Mouse (Mus musculus): ENCODE data around the gene Sp1. TPM values are rescaled to one million over a fixed set of nuclear protein-coding genes. Genes with fewer than 3 reads are reported as not detected.

The Sp1 gene
- polyA plus RNA-seq, 1 experiment from 2014 or later: 4.1 TPM

- Histone ChIP-seq H3K9me3 (no peaks in the 10 kb centered on the region), H3K4me2 (no peak overlapping the region), H3K36me3 (replicated peaks) (no peaks in the 10 kb centered on the region), H3K27ac (no peak overlapping the region), H3K9ac (no peak overlapping the region), H3K27me3 (replicated peaks) (no peaks in the 10 kb centered on the region), H3K4me1 (peaks cover 21% of the 10 kb centered on the region), H3K4me3 (no peak overlapping the region)
- ATAC-seq (replicated peaks): no peak
- WGBS: 40% methylated on average over 6 of the region's 6 CpGs
Observed at GRCm38 (mm10) chr15:102455993-102456392, 50.0 kb downstream of the Sp1 start.

DNA sequence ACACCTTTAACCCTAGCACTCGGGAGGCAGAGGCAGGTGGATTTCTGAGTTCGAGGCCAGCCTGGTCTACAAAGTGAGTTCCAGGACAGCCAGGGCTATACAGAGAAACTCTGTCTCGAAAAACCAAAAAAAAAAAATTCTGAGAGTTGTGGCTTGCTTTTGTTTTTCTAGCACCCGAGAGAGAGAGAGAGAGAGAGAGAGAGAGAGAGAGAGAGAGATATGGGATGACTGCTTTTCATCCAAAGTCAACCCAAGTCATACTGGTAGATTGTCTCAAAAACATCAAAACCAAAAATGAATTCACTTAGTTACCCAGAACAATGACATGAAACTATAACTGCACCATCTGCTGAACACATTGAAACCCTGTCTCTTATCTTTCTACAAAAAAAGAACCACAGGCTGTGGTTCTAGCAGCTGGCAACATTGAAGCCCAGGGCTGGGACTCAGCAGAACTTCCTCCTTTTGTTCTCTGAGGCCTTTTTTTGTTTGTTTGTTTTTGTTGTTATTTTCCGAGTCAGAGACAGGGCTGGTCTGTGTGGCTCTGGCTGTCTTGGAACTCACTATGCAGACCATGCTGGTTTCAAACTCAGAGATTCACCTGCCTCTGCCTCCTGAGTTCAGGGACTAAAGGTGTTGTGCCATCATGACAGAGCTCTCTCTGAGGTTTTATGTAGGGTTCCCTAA, 52.2 kb downstream of the Sp1 start:
- peak overlapping the region; percentile 66 for H3K27ac ChIP-seq
- peak overlapping the region; percentile 60 for H3K4me2 ChIP-seq
- H3K9me3 ChIP-seq: no peaks in the 10 kb centered on the region
- peak overlapping the region; percentile 54 for H3K4me3 ChIP-seq
- 81% methylated on average over 5 of the region's 5 CpGs for WGBS
- no peaks in the 10 kb centered on the region for H3K27me3 ChIP-seq (replicated peaks)
- peak overlapping the region; percentile 55 for H3K9ac ChIP-seq
- H3K36me3 ChIP-seq (replicated peaks): peaks cover 6% of the 10 kb centered on the region; the same call in 1 of the 2 replicates
- peaks cover 21% of the 10 kb centered on the region for H3K4me1 ChIP-seq
- ATAC-seq (replicated peaks): 0 out of 2 replicates have a peak, but pooled peaks have one; percentile 37

DNA sequence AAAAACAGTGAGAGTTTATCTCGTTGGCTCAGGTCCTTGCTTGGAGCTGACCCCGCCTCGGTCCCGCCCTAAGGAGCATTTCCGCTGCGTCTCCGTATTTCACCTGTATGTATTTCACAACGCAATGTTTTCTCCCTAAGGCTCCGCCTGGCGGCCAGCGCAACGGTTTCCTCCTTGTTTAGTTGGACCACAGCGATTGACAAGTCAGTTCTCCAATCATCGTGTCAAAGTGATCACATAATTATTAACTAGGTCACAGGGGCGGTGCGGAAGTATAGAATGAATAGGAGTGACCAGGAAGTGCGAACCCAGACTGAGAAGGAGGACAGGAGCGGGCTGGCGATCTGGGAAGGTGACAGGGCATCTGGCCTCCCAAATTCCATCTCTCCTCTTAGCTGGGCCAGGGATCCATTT, 53.0 kb downstream of the Sp1 start, which contains the start of gene Prr13:
Gene Prr13, plus strand, starts transcription at position 125 of the 414 bp plus-strand sequence.
- ATAC-seq (replicated peaks): peak; percentile 90
- Histone ChIP-seq H3K27me3 (replicated peaks) (no peaks in the 10 kb centered on the region), H3K27ac (peak within 1 kb of the TSS; percentile 66), H3K4me1 (peaks cover 21% of the 10 kb centered on the region), H3K36me3 (replicated peaks) (peaks cover 7% of the 10 kb centered on the region; the same call in 1 of the 2 replicates), H3K4me3 (peak within 1 kb of the TSS; percentile 54), H3K9ac (peak within 1 kb of the TSS; percentile 55), H3K4me2 (peak within 1 kb of the TSS; percentile 60), H3K9me3 (no peaks in the 10 kb centered on the region)
- under 1% methylated on average over 19 of the region's 19 CpGs for WGBS

GRCm38 (mm10) chr15:102459381-102459780, 53.4 kb downstream of the Sp1 start:
- H3K4me2 ChIP-seq: peak overlapping the region; percentile 60
- no peak for ATAC-seq (replicated peaks)
- H3K9ac ChIP-seq: peak overlapping the region; percentile 55
- no peaks in the 10 kb centered on the region for H3K27me3 ChIP-seq (replicated peaks)
- peaks cover 21% of the 10 kb centered on the region for H3K4me1 ChIP-seq
- peak overlapping the region; percentile 54 for H3K4me3 ChIP-seq
- 40% methylated on average over 6 of the region's 6 CpGs for WGBS
- H3K9me3 ChIP-seq: no peaks in the 10 kb centered on the region
- H3K36me3 ChIP-seq (replicated peaks): peaks cover 7% of the 10 kb centered on the region; the same call in 1 of the 2 replicates
- H3K27ac ChIP-seq: peak overlapping the region; percentile 66

DNA sequence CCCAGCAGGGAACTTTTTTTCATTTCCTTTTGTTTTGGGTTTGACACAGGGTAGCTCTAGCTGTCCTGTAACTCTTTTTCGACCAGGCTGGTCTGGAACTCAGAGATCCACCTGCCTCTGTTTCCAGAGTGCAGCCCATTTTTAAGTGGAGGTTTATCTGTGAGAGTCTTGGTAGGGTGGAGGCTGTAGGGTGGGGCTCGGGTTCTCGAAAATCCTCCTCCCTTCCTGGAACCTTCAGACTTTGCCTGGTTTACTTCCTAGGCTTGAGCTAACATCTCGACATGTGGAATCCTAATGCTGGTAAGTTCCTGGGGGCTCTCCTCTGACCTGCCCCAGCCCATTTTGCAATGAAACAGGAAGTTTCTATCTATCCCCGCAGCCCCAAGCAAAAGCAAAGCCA, 53.9 kb downstream of the Sp1 start:
- H3K27ac ChIP-seq: no peak overlapping the region
- H3K4me3 ChIP-seq: peak overlapping the region; percentile 54
- no peak for ATAC-seq (replicated peaks)
- H3K36me3 ChIP-seq (replicated peaks): peaks cover 7% of the 10 kb centered on the region; the same call in 1 of the 2 replicates
- peak overlapping the region; percentile 60 for H3K4me2 ChIP-seq
- H3K9me3 ChIP-seq: no peaks in the 10 kb centered on the region
- no peaks in the 10 kb centered on the region for H3K27me3 ChIP-seq (replicated peaks)
- no peak overlapping the region for H3K9ac ChIP-seq
- 76% methylated on average over 5 of the region's 5 CpGs for WGBS
- H3K4me1 ChIP-seq: peaks cover 21% of the 10 kb centered on the region

GRCm38 (mm10) chr15:102460409-102460808, 54.5 kb downstream of the Sp1 start:
- Histone ChIP-seq H3K4me2 (no peak overlapping the region), H3K4me1 (peaks cover 21% of the 10 kb centered on the region), H3K27ac (no peak overlapping the region), H3K9ac (no peak overlapping the region), H3K27me3 (replicated peaks) (no peaks in the 10 kb centered on the region), H3K4me3 (no peak overlapping the region), H3K9me3 (no peaks in the 10 kb centered on the region), H3K36me3 (replicated peaks) (peaks cover 7% of the 10 kb centered on the region; the same call in 1 of the 2 replicates)
- ATAC-seq (replicated peaks): no peak
- 82% methylated on average over 12 of the region's 12 CpGs for WGBS

DNA sequence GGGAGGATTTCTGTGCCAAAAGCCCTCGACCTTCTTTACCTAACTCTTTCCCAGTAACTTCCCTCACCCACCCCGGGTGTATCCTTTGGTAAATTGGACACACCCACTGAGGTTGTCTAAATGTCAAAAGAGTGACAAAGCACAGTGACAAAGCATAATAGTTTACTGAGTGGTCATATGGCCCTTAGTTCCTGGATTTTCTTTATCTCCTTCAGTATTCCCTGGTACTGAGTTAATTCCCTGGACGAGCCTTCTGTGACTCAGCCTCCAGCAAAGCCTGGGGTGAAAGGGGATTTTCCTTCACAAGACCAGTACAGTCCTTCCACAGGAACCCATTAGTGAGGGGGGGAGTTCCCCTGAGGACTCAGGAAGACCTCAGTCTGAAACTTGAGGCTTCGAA, 55.0 kb downstream of the Sp1 start:
- Histone ChIP-seq H3K36me3 (replicated peaks) (peaks cover 7% of the 10 kb centered on the region; the same call in 1 of the 2 replicates), H3K4me2 (no peak overlapping the region), H3K4me1 (peaks cover 21% of the 10 kb centered on the region), H3K27me3 (replicated peaks) (no peaks in the 10 kb centered on the region), H3K4me3 (no peak overlapping the region), H3K27ac (no peak overlapping the region), H3K9me3 (no peaks in the 10 kb centered on the region), H3K9ac (no peak overlapping the region)
- 71% methylated on average over 4 of the region's 4 CpGs for WGBS
- ATAC-seq (replicated peaks): no peak

- no peak for ATAC-seq (replicated peaks)
- Histone ChIP-seq H3K4me2 (no peak overlapping the region), H3K36me3 (replicated peaks) (peaks cover 7% of the 10 kb centered on the region; the same call in 1 of the 2 replicates), H3K4me3 (no peak overlapping the region), H3K4me1 (peaks cover 21% of the 10 kb centered on the region), H3K27me3 (replicated peaks) (no peaks in the 10 kb centered on the region), H3K27ac (no peak overlapping the region), H3K9me3 (no peaks in the 10 kb centered on the region), H3K9ac (no peak overlapping the region)
- 84% methylated on average over 9 of the region's 9 CpGs for WGBS
Observed at GRCm38 (mm10) chr15:102461430-102462075, 55.6 kb downstream of the Sp1 start.

GRCm38 (mm10) chr15:102463666-102464065, 57.7 kb downstream of the Sp1 start:
- Histone ChIP-seq H3K4me1 (peaks cover 17% of the 10 kb centered on the region), H3K9ac (no peak overlapping the region), H3K36me3 (replicated peaks) (peaks cover 10% of the 10 kb centered on the region; the same call in 1 of the 2 replicates), H3K27ac (no peak overlapping the region), H3K27me3 (replicated peaks) (no peaks in the 10 kb centered on the region), H3K4me3 (no peak overlapping the region), H3K4me2 (no peak overlapping the region), H3K9me3 (no peaks in the 10 kb centered on the region)
- no peak for ATAC-seq (replicated peaks)

- Histone ChIP-seq H3K27me3 (replicated peaks) (no peaks in the 10 kb centered on the region), H3K4me1 (peaks cover 17% of the 10 kb centered on the region), H3K27ac (no peak overlapping the region), H3K4me2 (no peak overlapping the region), H3K36me3 (replicated peaks) (0 out of 2 replicates have a peak, but pooled peaks cover 3% of the 10 kb centered on the region), H3K4me3 (no peak overlapping the region), H3K9ac (no peak overlapping the region), H3K9me3 (no peaks in the 10 kb centered on the region)
- 98% methylated on average over 9 of the region's 9 CpGs for WGBS
- ATAC-seq (replicated peaks): no peak
Observed at GRCm38 (mm10) chr15:102468675-102469370, 62.9 kb downstream of the Sp1 start.

DNA sequence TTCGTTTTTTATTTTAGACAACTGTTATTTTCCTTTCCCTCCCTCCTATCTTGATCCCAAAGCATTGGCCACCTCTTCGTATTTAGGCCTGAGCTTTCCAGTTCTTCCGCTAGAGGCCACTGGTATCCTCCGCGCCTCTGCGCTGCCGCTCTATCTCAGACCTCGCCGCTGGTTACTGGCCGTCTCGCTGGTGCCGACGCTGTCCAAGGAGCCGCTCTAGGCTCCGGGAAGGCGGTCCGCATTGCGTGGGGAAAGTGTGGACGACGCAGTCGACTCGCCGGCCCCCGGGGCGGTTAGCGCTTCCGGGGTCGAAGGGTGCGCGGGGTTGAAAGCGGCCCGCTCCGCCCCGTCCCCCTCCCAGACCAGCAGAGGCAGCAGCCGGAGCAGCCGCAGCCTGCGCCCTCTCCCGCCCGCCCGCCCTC, 64.3 kb downstream of the Sp1 start, which contains the start of gene Pcbp2:
Gene Pcbp2, plus strand, starts transcription at position 357 of the 422 bp plus-strand sequence.
- Histone ChIP-seq H3K4me3 (peak within 1 kb of the TSS; percentile 93), H3K9ac (peak within 1 kb of the TSS; percentile 88), H3K4me2 (peak within 1 kb of the TSS; percentile 65), H3K36me3 (replicated peaks) (peaks cover 15% of the 10 kb centered on the region), H3K27me3 (replicated peaks) (no peaks in the 10 kb centered on the region), H3K4me1 (peaks cover 17% of the 10 kb centered on the region), H3K27ac (peak within 1 kb of the TSS; percentile 95), H3K9me3 (no peaks in the 10 kb centered on the region)
- WGBS: under 1% methylated on average over 37 of the region's 40 CpGs
- peak; percentile 99 for ATAC-seq (replicated peaks)

Data from midbrain, embryonic 15.5 days (tissue).